Mouse (Mus musculus) induced T-regulatory cell, adult 2 months (primary cell): Measurements from ENCODE around the gene Cyp2d26.

Source experiments
- DNase-seq: peaks from one replicate; pipeline ENCODE4 v3.0.0-alpha.2; 2012; ENCODE audit warnings: low read depth

The Cyp2d26 gene

DNA sequence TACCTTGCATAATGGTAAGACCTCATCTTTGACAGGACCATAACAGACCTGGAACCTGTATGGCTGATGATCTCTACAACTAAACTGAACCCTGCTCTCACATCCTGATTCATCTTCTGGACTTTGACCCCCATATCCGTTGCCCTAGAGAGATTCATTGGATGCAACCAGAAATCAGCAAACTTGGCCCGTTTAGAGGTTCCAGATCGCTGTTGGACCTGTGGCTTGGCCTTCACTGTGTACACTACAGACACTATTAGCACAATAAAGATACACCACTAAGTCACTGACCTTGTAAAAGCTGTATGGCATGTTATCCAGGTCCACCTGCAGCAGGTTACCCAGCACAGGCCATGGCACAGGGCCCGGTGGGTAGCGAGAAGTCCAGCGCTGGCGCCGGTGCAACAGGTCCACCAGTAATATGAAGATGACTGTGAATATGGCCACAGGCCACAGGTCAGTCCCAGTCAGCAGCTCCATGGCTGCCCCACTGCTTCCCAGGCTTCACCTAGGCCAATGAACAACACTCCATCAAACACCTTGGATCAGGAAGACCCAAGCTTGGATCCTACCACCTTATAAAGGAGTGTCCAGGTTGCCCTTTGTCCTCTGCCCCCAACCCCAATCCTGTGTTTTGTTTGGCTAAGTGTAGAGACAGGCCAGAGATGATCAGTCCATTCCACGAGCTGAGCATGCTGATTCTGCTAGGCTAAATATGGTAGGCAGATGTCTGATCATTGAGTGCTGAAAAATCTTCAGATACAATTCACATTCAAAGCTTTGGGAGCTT lies 30.3 kb downstream of the Cyp2d26 start, which contains the start of gene Cyp2d40:
Gene Cyp2d40, minus strand, starts transcription at position 553 of the 790 bp plus-strand sequence.
- no peak for DNase-seq

DNA sequence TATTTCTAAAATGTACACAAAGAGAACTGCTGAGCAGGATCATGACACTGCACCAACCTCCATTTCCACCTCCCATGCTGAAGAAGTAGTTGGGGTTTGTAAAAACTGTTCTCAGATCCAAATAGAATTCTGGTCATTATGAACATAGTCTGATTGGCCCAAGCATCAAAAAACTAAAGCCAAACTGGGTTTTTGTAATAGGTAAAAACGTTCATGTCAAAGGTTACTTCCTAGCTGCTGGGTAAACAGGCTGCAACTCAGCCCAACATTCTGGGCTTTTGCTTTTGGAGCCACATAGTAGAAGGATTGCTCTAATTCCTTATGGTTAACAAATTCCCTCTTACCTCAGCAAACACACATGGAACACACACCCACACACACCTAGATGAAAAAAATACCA lies 46.0 kb downstream of the Cyp2d26 start:
- DNase-seq = no peak

DNA sequence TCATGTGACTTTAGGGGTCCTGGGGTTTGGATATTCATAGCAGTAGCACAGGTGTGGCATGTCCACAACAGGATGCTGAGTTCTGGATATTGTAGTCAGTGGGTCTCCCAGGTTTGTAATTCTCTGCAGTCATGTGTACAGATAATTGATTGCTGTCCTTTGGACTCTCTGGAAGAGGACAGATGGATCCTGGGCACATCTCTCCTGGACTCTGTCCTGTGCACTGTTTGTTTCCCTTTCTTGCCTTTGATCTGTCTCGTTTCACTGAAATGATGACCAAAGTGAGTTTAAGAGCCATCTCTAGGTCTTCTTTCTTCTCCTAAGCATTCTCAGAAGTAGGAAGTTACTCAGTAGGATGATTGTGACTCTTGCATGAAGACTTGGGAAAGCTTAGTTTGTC lies 46.6 kb downstream of the Cyp2d26 start:
- DNase-seq = no peak
